Mouse (Mus musculus) thymus, adult 2 months (tissue): ENCODE results near the gene Hus1.

Source experiments
- CTCF ChIP-seq: fragments of 200-500 bp; IDR thresholded peaks from 2 replicates; pipeline ENCODE4 v1.5.1; 2012; ENCODE audit warnings: mild to moderate bottlenecking, control low read depth, low read length, moderate library complexity, borderline replicate concordance; ENCODE audit not compliant: control insufficient read depth, poor library complexity, insufficient read depth; ENCODE audit errors: extremely low read depth
- POLR2A ChIP-seq: fragments of 200-500 bp; IDR thresholded peaks from 2 replicates; pipeline ENCODE4 v1.6.1; 2012; ENCODE audit warnings: mild to moderate bottlenecking, low read length, control low read depth, moderate library complexity; ENCODE audit not compliant: control insufficient read depth, poor library complexity, insufficient read depth; ENCODE audit errors: extremely low read depth

- no peak for TF ChIP-seq CTCF
- no peak for TF ChIP-seq POLR2A
Measured at GRCm38 (mm10) chr11:9014740-9015139, 3.7 kb upstream of the Hus1 start.
